Mouse (Mus musculus): ENCODE measurements at regions not wholly inside any gene's neighbourhood (a gene's known extent, or its start where the extent isn't known, plus 50 kb on each side); places are given as distances from the start of the nearest gene placed in this dataset.

GRCm38 (mm10) chr3:54443791-54444190, 82.9 kb downstream of the Postn start:
- no peak for TF ChIP-seq CTCF (IDR thresholded peaks at IDR 0.05; ENCODE audit: low read depth)
- TF ChIP-seq EP300 (IDR thresholded peaks at IDR 0.05; ENCODE audit: low read depth), result no peak
- Histone ChIP-seq H3K27me3 (ENCODE audit: control insufficient read depth, insufficient read depth, low read length) (no peaks in the 10 kb centered on the region), H3K9ac (replicated peaks) (no peak overlapping the region), H3K36me3 (replicated peaks; ENCODE audit: control insufficient read depth, insufficient read depth, low read depth) (no peaks in the 10 kb centered on the region), H3K9me3 (ENCODE audit: control insufficient read depth, low read length) (no peaks in the 10 kb centered on the region), H3K4me1 (replicated peaks; ENCODE audit: control insufficient read depth in 2 of 2, insufficient read depth in 2 of 2, low read length in 1 of 2) (no peaks in the 10 kb centered on the region), H3K4me2 (ENCODE audit: low read depth) (no peak overlapping the region), H3K4me3 (ENCODE audit: insufficient read depth in 1 of 2, low read depth in 2 of 2, low read length in 2 of 2) (no peak overlapping the region), H3K27ac (no peak overlapping the region)
- WGBS (ENCODE audit: insufficient replicate concordance), result 58% methylated on average over 1 of the region's 1 CpGs
- no peak for ATAC-seq (ENCODE audit: insufficient read depth)
- no peak for DNase-seq (ENCODE audit: low read depth in 3 of 3, low spot score in 3 of 3)

GRCm38 (mm10) chr3:54446889-54447288, 86.0 kb downstream of the Postn start:
- Histone ChIP-seq H3K27me3 (ENCODE audit: control insufficient read depth, insufficient read depth, low read length) (no peaks in the 10 kb centered on the region), H3K27ac (no peak overlapping the region), H3K4me2 (ENCODE audit: low read depth) (no peak overlapping the region), H3K9me3 (ENCODE audit: control insufficient read depth, low read length) (no peaks in the 10 kb centered on the region), H3K9ac (replicated peaks) (no peak overlapping the region), H3K4me1 (replicated peaks; ENCODE audit: control insufficient read depth in 2 of 2, insufficient read depth in 2 of 2, low read length in 1 of 2) (no peaks in the 10 kb centered on the region), H3K36me3 (replicated peaks; ENCODE audit: control insufficient read depth, insufficient read depth, low read depth) (no peaks in the 10 kb centered on the region), H3K4me3 (ENCODE audit: insufficient read depth in 1 of 2, low read depth in 2 of 2, low read length in 2 of 2) (no peak overlapping the region)
- 39% methylated on average over 3 of the region's 3 CpGs for WGBS (ENCODE audit: insufficient replicate concordance)
- no peak for TF ChIP-seq CTCF (IDR thresholded peaks at IDR 0.05; ENCODE audit: low read depth)
- TF ChIP-seq EP300 (IDR thresholded peaks at IDR 0.05; ENCODE audit: low read depth), result no peak
- DNase-seq (ENCODE audit: low read depth in 3 of 3, low spot score in 3 of 3) (no peak), ATAC-seq (ENCODE audit: insufficient read depth) (no peak)

- TF ChIP-seq CTCF (IDR thresholded peaks at IDR 0.05; ENCODE audit: low read depth), result no peak
- TF ChIP-seq EP300 (IDR thresholded peaks at IDR 0.05; ENCODE audit: low read depth), result no peak
- Histone ChIP-seq H3K4me1 (replicated peaks; ENCODE audit: control insufficient read depth in 2 of 2, insufficient read depth in 2 of 2, low read length in 1 of 2) (no peaks in the 10 kb centered on the region), H3K9ac (replicated peaks) (no peak overlapping the region), H3K27me3 (ENCODE audit: control insufficient read depth, insufficient read depth, low read length) (no peaks in the 10 kb centered on the region), H3K4me2 (ENCODE audit: low read depth) (no peak overlapping the region), H3K27ac (no peak overlapping the region), H3K4me3 (ENCODE audit: insufficient read depth in 1 of 2, low read depth in 2 of 2, low read length in 2 of 2) (no peak overlapping the region), H3K9me3 (ENCODE audit: control insufficient read depth, low read length) (no peaks in the 10 kb centered on the region), H3K36me3 (replicated peaks; ENCODE audit: control insufficient read depth, insufficient read depth, low read depth) (no peaks in the 10 kb centered on the region)
- no peak for ATAC-seq (ENCODE audit: insufficient read depth)
- DNase-seq (ENCODE audit: low read depth in 3 of 3, low spot score in 3 of 3), result no peak
- 65% methylated on average over 2 of the region's 2 CpGs for WGBS (ENCODE audit: insufficient replicate concordance)
Observed at GRCm38 (mm10) chr3:54457416-54457815, 96.5 kb downstream of the Postn start.

- no peaks in the 10 kb centered on the region for H3K4me1 ChIP-seq (replicated peaks; ENCODE audit: control insufficient read depth in 2 of 2, insufficient read depth in 2 of 2, low read length in 1 of 2)
- H3K27me3 ChIP-seq (ENCODE audit: control insufficient read depth, insufficient read depth, low read length), result no peaks in the 10 kb centered on the region
- no peak for DNase-seq (ENCODE audit: low read depth in 3 of 3, low spot score in 3 of 3)
- H3K9ac ChIP-seq (replicated peaks), result no peak overlapping the region
- H3K36me3 ChIP-seq (replicated peaks; ENCODE audit: control insufficient read depth, insufficient read depth, low read depth), result no peaks in the 10 kb centered on the region
- 72% methylated on average over 6 of the region's 6 CpGs for WGBS (ENCODE audit: insufficient replicate concordance)
- no peak overlapping the region for H3K4me2 ChIP-seq (ENCODE audit: low read depth)
- H3K27ac ChIP-seq, result no peak overlapping the region
- no peak overlapping the region for H3K4me3 ChIP-seq (ENCODE audit: insufficient read depth in 1 of 2, low read depth in 2 of 2, low read length in 2 of 2)
- no peak for ATAC-seq (ENCODE audit: insufficient read depth)
- no peaks in the 10 kb centered on the region for H3K9me3 ChIP-seq (ENCODE audit: control insufficient read depth, low read length)
- TF ChIP-seq EP300 (IDR thresholded peaks at IDR 0.05; ENCODE audit: low read depth), result no peak
- TF ChIP-seq CTCF (IDR thresholded peaks at IDR 0.05; ENCODE audit: low read depth), result no peak
Observed at GRCm38 (mm10) chr3:54461366-54461765, 100.5 kb downstream of the Postn start.

- TF ChIP-seq EP300 (IDR thresholded peaks at IDR 0.05; ENCODE audit: low read depth), result no peak
- TF ChIP-seq CTCF (IDR thresholded peaks at IDR 0.05; ENCODE audit: low read depth), result no peak
- DNase-seq (ENCODE audit: low read depth in 3 of 3, low spot score in 3 of 3) (no peak), ATAC-seq (ENCODE audit: insufficient read depth) (no peak)
- Histone ChIP-seq H3K9ac (replicated peaks) (no peak overlapping the region), H3K4me2 (ENCODE audit: low read depth) (no peak overlapping the region), H3K9me3 (ENCODE audit: control insufficient read depth, low read length) (no peaks in the 10 kb centered on the region), H3K4me1 (replicated peaks; ENCODE audit: control insufficient read depth in 2 of 2, insufficient read depth in 2 of 2, low read length in 1 of 2) (no peaks in the 10 kb centered on the region), H3K27me3 (ENCODE audit: control insufficient read depth, insufficient read depth, low read length) (no peaks in the 10 kb centered on the region), H3K27ac (no peak overlapping the region), H3K36me3 (replicated peaks; ENCODE audit: control insufficient read depth, insufficient read depth, low read depth) (no peaks in the 10 kb centered on the region), H3K4me3 (ENCODE audit: insufficient read depth in 1 of 2, low read depth in 2 of 2, low read length in 2 of 2) (no peak overlapping the region)
Observed at GRCm38 (mm10) chr3:54466097-54466496, 105.2 kb downstream of the Postn start.

All from liver, embryonic 14.5 days (tissue).